Mouse (Mus musculus): ENCODE data around the gene Nuak1. TPM values are rescaled to one million over a fixed set of nuclear protein-coding genes. Genes with fewer than 3 reads are reported as not detected.

Gene Nuak1
- polyA plus RNA-seq, 1 experiment from 2014 or later = 0.70 TPM

DNA sequence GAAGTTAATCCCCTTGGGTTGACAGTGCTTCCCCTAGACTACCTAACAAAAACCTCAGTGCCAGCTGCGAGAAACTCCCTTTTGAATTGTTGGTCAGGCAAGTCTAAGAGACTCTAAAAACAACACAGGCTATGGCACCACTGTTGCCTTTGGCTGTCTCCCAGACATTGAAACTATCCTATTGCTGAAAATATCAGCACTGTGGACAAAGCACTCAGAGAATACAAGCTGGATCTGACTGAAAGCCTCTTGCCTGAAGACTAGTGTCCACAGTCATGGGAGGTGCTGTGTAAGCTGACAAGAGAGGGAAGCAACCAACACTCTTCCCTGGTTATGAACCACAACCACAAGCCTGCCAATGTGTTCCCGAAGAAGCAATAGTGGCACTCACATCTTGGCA, 96.9 kb downstream of the Nuak1 start:
- Histone ChIP-seq H3K4me1 (replicated peaks; ENCODE audit: control insufficient read depth, insufficient read depth, low read length) (no peaks in the 10 kb centered on the region), H3K4me3 (ENCODE audit: low read depth, low read length) (no peak overlapping the region), H3K9me3 (ENCODE audit: control insufficient read depth, low read length) (no peaks in the 10 kb centered on the region), H3K9ac (ENCODE audit: low read depth, low read length) (no peak overlapping the region), H3K4me2 (no peak overlapping the region), H3K27ac (ENCODE audit: low read depth, low read length) (no peak overlapping the region), H3K27me3 (replicated peaks; ENCODE audit: control insufficient read depth, insufficient read depth, low read length) (no peaks in the 10 kb centered on the region), H3K36me3 (ENCODE audit: control insufficient read depth, insufficient read depth, low read length) (no peaks in the 10 kb centered on the region)
- no peak for DNase-seq (ENCODE audit: low spot score)
- WGBS = 79% methylated on average over 2 of the region's 2 CpGs
- ATAC-seq (replicated peaks; ENCODE audit: low FRiP score) = no peak

DNA sequence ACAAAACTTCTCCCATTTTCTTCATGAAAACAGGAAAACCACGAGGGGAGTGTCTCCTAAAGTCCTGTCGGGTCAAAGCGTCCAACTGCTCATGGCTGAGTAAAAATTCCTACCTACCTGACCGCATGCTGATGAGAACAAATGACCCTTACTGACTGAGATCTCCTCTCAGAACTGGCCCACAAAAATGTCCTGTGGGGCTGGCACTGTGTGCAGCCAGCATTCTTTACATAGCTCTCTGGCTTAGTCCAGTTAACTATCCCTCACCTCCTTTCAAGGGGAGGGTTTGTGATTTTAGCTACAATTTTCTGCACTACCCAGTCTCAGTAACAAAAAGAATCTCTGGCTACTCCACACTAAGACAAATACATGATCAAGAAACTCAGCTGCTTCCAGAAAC, 100.9 kb downstream of the Nuak1 start:
- DNase-seq (ENCODE audit: low spot score) (no peak), ATAC-seq (replicated peaks; ENCODE audit: low FRiP score) (no peak)
- no peaks in the 10 kb centered on the region for H3K36me3 ChIP-seq (ENCODE audit: control insufficient read depth, insufficient read depth, low read length)
- H3K9ac ChIP-seq (ENCODE audit: low read depth, low read length) = no peak overlapping the region
- no peaks in the 10 kb centered on the region for H3K9me3 ChIP-seq (ENCODE audit: control insufficient read depth, low read length)
- no peaks in the 10 kb centered on the region for H3K27me3 ChIP-seq (replicated peaks; ENCODE audit: control insufficient read depth, insufficient read depth, low read length)
- H3K27ac ChIP-seq (ENCODE audit: low read depth, low read length) = no peak overlapping the region
- no peak overlapping the region for H3K4me3 ChIP-seq (ENCODE audit: low read depth, low read length)
- whole genome bisulfite sequencing = 55% methylated on average over 4 of the region's 4 CpGs
- H3K4me2 ChIP-seq = no peak overlapping the region
- H3K4me1 ChIP-seq (replicated peaks; ENCODE audit: control insufficient read depth, insufficient read depth, low read length) = no peaks in the 10 kb centered on the region

DNA sequence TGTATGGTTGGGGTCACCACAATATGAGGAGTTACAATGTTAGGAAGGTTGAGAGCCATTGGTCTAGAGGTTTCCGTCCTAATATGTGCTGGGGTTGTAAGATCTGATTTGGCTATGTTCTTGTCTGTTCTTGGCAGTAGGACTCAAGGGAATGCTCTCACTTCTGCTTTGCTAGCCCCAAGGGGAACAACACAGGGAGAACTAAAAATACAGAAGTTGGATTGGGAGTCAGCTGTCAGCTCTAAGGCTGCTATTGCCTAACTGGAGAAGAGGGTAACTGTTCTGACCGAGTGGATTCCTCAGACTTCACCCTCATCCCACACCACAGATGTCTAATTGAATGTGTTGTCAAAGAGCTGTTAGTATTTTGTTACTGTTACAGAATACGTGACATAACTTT, 101.6 kb downstream of the Nuak1 start:
- Histone ChIP-seq H3K27me3 (replicated peaks; ENCODE audit: control insufficient read depth, insufficient read depth, low read length) (no peaks in the 10 kb centered on the region), H3K27ac (ENCODE audit: low read depth, low read length) (no peak overlapping the region), H3K36me3 (ENCODE audit: control insufficient read depth, insufficient read depth, low read length) (no peaks in the 10 kb centered on the region), H3K4me1 (replicated peaks; ENCODE audit: control insufficient read depth, insufficient read depth, low read length) (no peaks in the 10 kb centered on the region), H3K9me3 (ENCODE audit: control insufficient read depth, low read length) (no peaks in the 10 kb centered on the region), H3K4me2 (no peak overlapping the region), H3K9ac (ENCODE audit: low read depth, low read length) (no peak overlapping the region), H3K4me3 (ENCODE audit: low read depth, low read length) (no peak overlapping the region)
- WGBS = 63% methylated on average over 3 of the region's 3 CpGs
- ATAC-seq (replicated peaks; ENCODE audit: low FRiP score) = no peak
- no peak for DNase-seq (ENCODE audit: low spot score)

GRCm38 (mm10) chr10:84335441-84335840, 105.0 kb downstream of the Nuak1 start:
- no peak overlapping the region for H3K27ac ChIP-seq (ENCODE audit: low read depth, low read length)
- DNase-seq (ENCODE audit: low spot score) = no peak
- WGBS = 71% methylated on average over 4 of the region's 4 CpGs
- ATAC-seq (replicated peaks; ENCODE audit: low FRiP score) = no peak
- no peak overlapping the region for H3K4me3 ChIP-seq (ENCODE audit: low read depth, low read length)
- H3K9me3 ChIP-seq (ENCODE audit: control insufficient read depth, low read length) = no peaks in the 10 kb centered on the region
- H3K9ac ChIP-seq (ENCODE audit: low read depth, low read length) = no peak overlapping the region
- H3K36me3 ChIP-seq (ENCODE audit: control insufficient read depth, insufficient read depth, low read length) = no peaks in the 10 kb centered on the region
- H3K27me3 ChIP-seq (replicated peaks; ENCODE audit: control insufficient read depth, insufficient read depth, low read length) = no peaks in the 10 kb centered on the region
- no peak overlapping the region for H3K4me2 ChIP-seq
- no peaks in the 10 kb centered on the region for H3K4me1 ChIP-seq (replicated peaks; ENCODE audit: control insufficient read depth, insufficient read depth, low read length)

GRCm38 (mm10) chr10:84329822-84330221, 110.6 kb downstream of the Nuak1 start:
- H3K9me3 ChIP-seq (ENCODE audit: control insufficient read depth, low read length) = no peaks in the 10 kb centered on the region
- no peaks in the 10 kb centered on the region for H3K27me3 ChIP-seq (replicated peaks; ENCODE audit: control insufficient read depth, insufficient read depth, low read length)
- no peak overlapping the region for H3K9ac ChIP-seq (ENCODE audit: low read depth, low read length)
- no peaks in the 10 kb centered on the region for H3K4me1 ChIP-seq (replicated peaks; ENCODE audit: control insufficient read depth, insufficient read depth, low read length)
- DNase-seq (ENCODE audit: low spot score) = no peak
- H3K27ac ChIP-seq (ENCODE audit: low read depth, low read length) = no peak overlapping the region
- no peak for ATAC-seq (replicated peaks; ENCODE audit: low FRiP score)
- 77% methylated on average over 7 of the region's 7 CpGs for WGBS
- H3K36me3 ChIP-seq (ENCODE audit: control insufficient read depth, insufficient read depth, low read length) = no peaks in the 10 kb centered on the region
- H3K4me3 ChIP-seq (ENCODE audit: low read depth, low read length) = no peak overlapping the region
- no peak overlapping the region for H3K4me2 ChIP-seq

GRCm38 (mm10) chr10:84329336-84329735, 111.1 kb downstream of the Nuak1 start:
- no peak for ATAC-seq (replicated peaks; ENCODE audit: low FRiP score)
- Histone ChIP-seq H3K4me2 (no peak overlapping the region), H3K36me3 (ENCODE audit: control insufficient read depth, insufficient read depth, low read length) (no peaks in the 10 kb centered on the region), H3K9ac (ENCODE audit: low read depth, low read length) (no peak overlapping the region), H3K9me3 (ENCODE audit: control insufficient read depth, low read length) (no peaks in the 10 kb centered on the region), H3K27me3 (replicated peaks; ENCODE audit: control insufficient read depth, insufficient read depth, low read length) (no peaks in the 10 kb centered on the region), H3K27ac (ENCODE audit: low read depth, low read length) (no peak overlapping the region), H3K4me1 (replicated peaks; ENCODE audit: control insufficient read depth, insufficient read depth, low read length) (no peaks in the 10 kb centered on the region), H3K4me3 (ENCODE audit: low read depth, low read length) (no peak overlapping the region)
- 74% methylated on average over 5 of the region's 5 CpGs for WGBS
- DNase-seq (ENCODE audit: low spot score) = no peak

DNA sequence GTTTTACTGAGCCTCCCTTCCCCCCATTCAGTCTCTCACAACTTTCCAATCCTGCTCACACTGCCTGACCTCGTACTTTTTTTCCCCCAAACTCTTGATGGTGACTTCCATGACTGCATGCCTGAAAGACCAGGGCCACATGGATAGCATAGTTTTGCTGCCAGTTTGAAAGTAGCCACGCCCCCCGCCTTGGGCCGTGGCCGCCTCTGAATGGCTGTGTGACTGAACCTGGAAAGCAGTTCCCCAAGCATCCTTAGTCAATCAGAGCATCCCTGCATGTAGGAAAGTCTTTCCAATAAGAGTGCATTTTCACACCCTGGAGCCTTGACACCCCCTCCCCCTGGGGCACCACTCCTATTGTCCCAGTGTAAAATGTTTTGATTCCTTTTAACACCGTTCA, 116.4 kb downstream of the Nuak1 start:
- no peaks in the 10 kb centered on the region for H3K4me1 ChIP-seq (replicated peaks; ENCODE audit: control insufficient read depth, insufficient read depth, low read length)
- H3K4me3 ChIP-seq (ENCODE audit: low read depth, low read length) = no peak overlapping the region
- no peaks in the 10 kb centered on the region for H3K9me3 ChIP-seq (ENCODE audit: control insufficient read depth, low read length)
- H3K36me3 ChIP-seq (ENCODE audit: control insufficient read depth, insufficient read depth, low read length) = no peaks in the 10 kb centered on the region
- DNase-seq (ENCODE audit: low spot score) (no peak), ATAC-seq (replicated peaks; ENCODE audit: low FRiP score) (no peak)
- no peak overlapping the region for H3K9ac ChIP-seq (ENCODE audit: low read depth, low read length)
- WGBS = 64% methylated on average over 6 of the region's 6 CpGs
- no peak overlapping the region for H3K4me2 ChIP-seq
- H3K27me3 ChIP-seq (replicated peaks; ENCODE audit: control insufficient read depth, insufficient read depth, low read length) = no peaks in the 10 kb centered on the region
- no peak overlapping the region for H3K27ac ChIP-seq (ENCODE audit: low read depth, low read length)

Other genes starting within 250 kb of the Nuak1 start
- gene Ckap4, start 93.5 kb upstream of the Nuak1 start, polyA plus RNA-seq (2014; fragmentation: Nextera tagmentation; extraction: Ambion mirVana) = 39.4 and 41.5 TPM in 2 replicates
- gene Tcp11l2, start 136.0 kb upstream of the Nuak1 start, polyA plus RNA-seq (2014; fragmentation: Nextera tagmentation; extraction: Ambion mirVana) = 4.7 and 5.7 TPM in 2 replicates
- gene Polr3b, start 181.7 kb upstream of the Nuak1 start, polyA plus RNA-seq (2014; fragmentation: Nextera tagmentation; extraction: Ambion mirVana) = 15.8 and 16.5 TPM in 2 replicates

Data from liver, embryonic 11.5 days (tissue).